Mouse (Mus musculus): ENCODE measurements around the gene Arhgef1. TPM values are rescaled to one million over a fixed set of nuclear protein-coding genes. Genes with fewer than 3 reads are reported as not detected.

Arhgef1 gene
- polyA plus RNA-seq, 1 experiment from 2014 or later, result 91.2 TPM

Small RNA genes within 50 kb of the gene (microRNA-seq; reads per million reads assigned to microRNA genes)
- not detected for gene Mir7046

Other genes starting within 250 kb of the Arhgef1 start
- gene Tex101, start 226.2 kb upstream of the Arhgef1 start, polyA plus RNA-seq (2014; fragmentation: Nextera tagmentation; extraction: Ambion mirVana), result not detected in 2 replicates
- gene BC049730, start 193.7 kb upstream of the Arhgef1 start, polyA plus RNA-seq (2014; fragmentation: Nextera tagmentation; extraction: Ambion mirVana), result not detected in 2 replicates
- gene Gm4763, start 176.0 kb upstream of the Arhgef1 start, polyA plus RNA-seq (2014; fragmentation: Nextera tagmentation; extraction: Ambion mirVana), result not detected in 2 replicates
- gene Cd177, start 142.6 kb upstream of the Arhgef1 start, polyA plus RNA-seq (2014; fragmentation: Nextera tagmentation; extraction: Ambion mirVana), result 0.24 and 0.36 TPM in 2 replicates
- gene Ceacam10, start 125.7 kb upstream of the Arhgef1 start, polyA plus RNA-seq (2014; fragmentation: Nextera tagmentation; extraction: Ambion mirVana), result 0.39 and 0.41 TPM in 2 replicates
- gene Gm9844, start 40.7 kb upstream of the Arhgef1 start, polyA plus RNA-seq (2014; fragmentation: Nextera tagmentation; extraction: Ambion mirVana), result 18.8 and 22.4 TPM in 2 replicates
- gene Lypd4, start 33.0 kb upstream of the Arhgef1 start, polyA plus RNA-seq (2014; fragmentation: Nextera tagmentation; extraction: Ambion mirVana), result not detected in 2 replicates
- not detected in 2 replicates for gene Dmrtc2, start 32.9 kb upstream of the Arhgef1 start, polyA plus RNA-seq (2014; fragmentation: Nextera tagmentation; extraction: Ambion mirVana)
- 2,731 and 3,572 TPM in 2 replicates for gene Rps19, start 18.5 kb upstream of the Arhgef1 start, polyA plus RNA-seq (2014; fragmentation: Nextera tagmentation; extraction: Ambion mirVana)
- gene Cd79a, start 5.5 kb upstream of the Arhgef1 start, polyA plus RNA-seq (2014; fragmentation: Nextera tagmentation; extraction: Ambion mirVana), result 1.5 and 1.6 TPM in 2 replicates
- not detected in 2 replicates for gene Gm4881, start 41.6 kb downstream of the Arhgef1 start, polyA plus RNA-seq (2014; fragmentation: Nextera tagmentation; extraction: Ambion mirVana)
- 129 and 144 TPM in 2 replicates for gene Rabac1, start 69.8 kb downstream of the Arhgef1 start, polyA plus RNA-seq (2014; fragmentation: Nextera tagmentation; extraction: Ambion mirVana)
- 0.27 and 0.68 TPM in 2 replicates for gene Atp1a3, start 103.0 kb downstream of the Arhgef1 start, polyA plus RNA-seq (2014; fragmentation: Nextera tagmentation; extraction: Ambion mirVana)
- gene Grik5, start 169.4 kb downstream of the Arhgef1 start, polyA plus RNA-seq (2014; fragmentation: Nextera tagmentation; extraction: Ambion mirVana), result 13.2 and 14.2 TPM in 2 replicates
- 21.9 and 33.4 TPM in 2 replicates for gene Zfp574, start 169.7 kb downstream of the Arhgef1 start, polyA plus RNA-seq (2014; fragmentation: Nextera tagmentation; extraction: Ambion mirVana)

Data from kidney, embryonic 14.5 days (tissue).